In the genomic region with DNA sequence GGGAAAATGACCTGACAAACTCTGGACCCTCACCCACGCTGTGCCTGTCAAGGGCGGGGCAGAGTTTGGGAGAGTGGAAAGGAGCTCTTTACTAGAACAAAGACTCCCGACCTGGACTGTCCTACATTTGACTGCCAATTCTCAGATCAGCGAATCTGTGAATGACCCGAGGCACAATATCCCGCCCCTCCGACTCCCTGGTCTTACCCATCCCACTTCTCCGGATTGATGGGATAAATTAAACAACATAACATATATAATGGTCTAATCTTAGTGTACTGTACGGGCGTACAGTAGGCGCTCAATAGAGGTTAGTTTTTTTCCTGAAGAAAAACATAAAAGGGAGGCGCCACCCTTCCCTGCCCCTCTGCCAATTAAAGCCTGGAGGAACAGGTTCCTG, we compare ENCODE assay signal across 8 mouse cellular contexts. TPM values are rescaled to one million over a fixed set of nuclear protein-coding genes. Genes with fewer than 3 reads are reported as not detected.
DNase-seq lines count a peak whose midpoint lies in the region; TF ChIP-seq lines count a peak whose summit lies in the region.

No protein-coding gene starts in this region.

- no peaks in the 10 kb centered on the region; the same call in 1 of the 2 replicates for H3K36me3 ChIP-seq in heart, embryonic 10.5 days
- peaks cover 0 to 24% of the 10 kb centered on the region in 2 experiments; a peak in 2 of 4 replicates for H3K36me3 ChIP-seq in MEL (ENCODE audit: control insufficient read depth in 1 of 2, insufficient read depth in 2 of 2, low read length in 2 of 2)
- H3K36me3 ChIP-seq in hindbrain, embryonic 10.5 days = 0 out of 2 replicates have a peak, but pooled peaks cover 12% of the 10 kb centered on the region
- H3K36me3 ChIP-seq in midbrain, embryonic 10.5 days = peaks cover 5% of the 10 kb centered on the region; the same call in 1 of the 2 replicates

- peak overlapping the region; percentile 94 for H3K9ac ChIP-seq in MEL (ENCODE audit: control insufficient read depth, low read depth, low read length, poor library complexity, severe bottlenecking)

- H3K27ac ChIP-seq in heart, embryonic 10.5 days = peak overlapping the region; percentile 88
- H3K27ac ChIP-seq in MEL (ENCODE audit: control insufficient read depth, low read depth, low read length) = peak overlapping the region; percentile 83; the same call in 1 of the 2 replicates
- peak overlapping the region; percentile 87 for H3K27ac ChIP-seq in hindbrain, embryonic 10.5 days
- H3K27ac ChIP-seq in midbrain, embryonic 10.5 days (replicated peaks) = peak overlapping the region; percentile 95

- no peak for TF ChIP-seq EP300 in MEL (IDR thresholded peaks at IDR 0.05; ENCODE audit: low read depth in 1 of 2, low read length in 2 of 2)

- DNase-seq in heart, embryonic 10.5 days (ENCODE audit: low spot score) = no peak
- DNase-seq in heart, adult 9 months (ENCODE audit: low spot score in 2 of 2) = no peak
- DNase-seq in MEL (ENCODE audit: low read depth, low spot score) = no peak
- DNase-seq in hindbrain, embryonic 10.5 days (ENCODE audit: low spot score) = no peak
- no peak for DNase-seq in midbrain, embryonic 10.5 days (ENCODE audit: low spot score)
- DNase-seq in adrenal gland, postnatal 4 days (ENCODE audit: low spot score in 2 of 2) = no peak
- DNase-seq in lung, postnatal 14 days = no peak
- no peak for DNase-seq in left cerebral cortex, adult 11 months (ENCODE audit: low spot score)

- TF ChIP-seq RAD21 in MEL (IDR thresholded peaks at IDR 0.05; ENCODE audit: low read depth, low read length) = no peak

- H3K9me3 ChIP-seq in heart, embryonic 10.5 days = no peaks in the 10 kb centered on the region
- no peaks in the 10 kb centered on the region for H3K9me3 ChIP-seq in MEL (replicated peaks; ENCODE audit: insufficient read depth, low read length)
- H3K9me3 ChIP-seq in hindbrain, embryonic 10.5 days = no peaks in the 10 kb centered on the region
- no peaks in the 10 kb centered on the region for H3K9me3 ChIP-seq in midbrain, embryonic 10.5 days (replicated peaks)

- H3K27me3 ChIP-seq in heart, embryonic 10.5 days (ENCODE audit: insufficient read depth, poor library complexity, severe bottlenecking) = 0 out of 2 replicates have a peak, but pooled peaks cover 5% of the 10 kb centered on the region
- H3K27me3 ChIP-seq in MEL (ENCODE audit: control insufficient read depth in 1 of 2, insufficient read depth in 2 of 2, low read length in 2 of 2) = no peaks in the 10 kb centered on the region
- H3K27me3 ChIP-seq in hindbrain, embryonic 10.5 days (ENCODE audit: insufficient read depth, poor library complexity, severe bottlenecking) = 0 out of 2 replicates have a peak, but pooled peaks cover 5% of the 10 kb centered on the region
- H3K27me3 ChIP-seq in midbrain, embryonic 10.5 days (ENCODE audit: low read depth, poor library complexity, severe bottlenecking) = no peaks in the 10 kb centered on the region; the same call in 1 of the 2 replicates

- peak overlapping the region; percentile 71 for H3K4me3 ChIP-seq in heart, embryonic 10.5 days
- H3K4me3 ChIP-seq in MEL (ENCODE audit: control insufficient read depth in 1 of 2, insufficient read depth in 1 of 2, low read depth in 2 of 2, low read length in 2 of 2) = peak overlapping the region; percentile 74 to 76
- peak overlapping the region; percentile 91 for H3K4me3 ChIP-seq in hindbrain, embryonic 10.5 days
- peak overlapping the region; percentile 91 for H3K4me3 ChIP-seq in midbrain, embryonic 10.5 days

- peaks cover 35% of the 10 kb centered on the region for H3K4me1 ChIP-seq in heart, embryonic 10.5 days
- H3K4me1 ChIP-seq in MEL (ENCODE audit: control insufficient read depth in 1 of 2, insufficient read depth in 2 of 2, low read length in 2 of 2) = peaks cover 9 to 28% of the 10 kb centered on the region in 2 experiments
- H3K4me1 ChIP-seq in hindbrain, embryonic 10.5 days (replicated peaks) = peaks cover 47% of the 10 kb centered on the region
- H3K4me1 ChIP-seq in midbrain, embryonic 10.5 days = peaks cover 48% of the 10 kb centered on the region

- peaks cover 38% of the 10 kb centered on the region for H3K79me2 ChIP-seq in MEL (ENCODE audit: control insufficient read depth, insufficient read depth, low read length, poor library complexity)

- no peak for TF ChIP-seq CTCF in MEL (IDR thresholded peaks at IDR 0.05 in 2 of 3, conservative IDR thresholded peaks at IDR 0.05 in 1 of 3; ENCODE audit: control insufficient read depth in 1 of 3, insufficient read depth in 1 of 3, low read depth in 2 of 3, low read length in 3 of 3, poor library complexity in 1 of 3, severe bottlenecking in 1 of 3)

- 17% methylated on average over 12 of the region's 12 CpGs for WGBS in heart, embryonic 10.5 days
- WGBS in hindbrain, embryonic 10.5 days = 17% methylated on average over 12 of the region's 12 CpGs
- 17% methylated on average over 12 of the region's 12 CpGs for WGBS in midbrain, embryonic 10.5 days

- no peak for TF ChIP-seq POLR2A in MEL (IDR thresholded peaks at IDR 0.05; ENCODE audit: control insufficient read depth in 1 of 2, insufficient read depth in 1 of 2, low read depth in 1 of 2, low read length in 2 of 2, poor library complexity in 1 of 2)

TF ChIP-seq in MEL, 35 proteins besides CTCF, POLR2A, EP300 and RAD21:
- TF ChIP-seq E2F4 (IDR thresholded peaks at IDR 0.05; ENCODE audit: borderline replicate concordance, low read depth, low read length) (no peak), ELF1 (IDR thresholded peaks at IDR 0.05; ENCODE audit: low read depth, low read length) (no peak), USF1 (IDR thresholded peaks at IDR 0.05; ENCODE audit: low read depth, low read length) (no peak), NELFE (IDR thresholded peaks at IDR 0.05; ENCODE audit: low read depth, low read length) (no peak), ZNF384 (IDR thresholded peaks at IDR 0.05; ENCODE audit: low read depth, low read length) (peak; percentile 38), SIN3A (IDR thresholded peaks at IDR 0.05; ENCODE audit: low read length) (no peak), HCFC1 (IDR thresholded peaks at IDR 0.05; ENCODE audit: low read depth, low read length) (no peak), ZMIZ1 (IDR thresholded peaks at IDR 0.05; ENCODE audit: low read depth, low read length) (no peak), GABPA (IDR thresholded peaks at IDR 0.05; ENCODE audit: low read depth, low read length) (no peak)

RNA-seq across cellular contexts. Expression of a gene that starts 0.7 kb away (rescaled TPM):
- 6.3 and 6.6 TPM in 2 replicates for polyA plus RNA-seq in heart, embryonic 10.5 days (2016; fragmentation: Nextera tagmentation; extraction: Ambion mirVana)
- 11.2 and 12.3 TPM in 2 replicates for total RNA-seq in MEL (2012; rRNA removed)
- polyA plus RNA-seq in MEL (2012; ENCODE audit: insufficient read depth in 1 of 2, insufficient read length in 2 of 2, low read depth in 1 of 2, low replicate concordance in 2 of 2, missing spikeins in 1 of 2) = 10 to 100 TPM in 1 of 2 experiments, not detected in 1; 25.4 TPM
- polyA plus RNA-seq in hindbrain, embryonic 10.5 days (2016; fragmentation: Nextera tagmentation; extraction: Ambion mirVana) = 9.0 and 9.4 TPM in 2 replicates
- 10.3 and 10.8 TPM in 2 replicates for polyA plus RNA-seq in midbrain, embryonic 10.5 days (2016; fragmentation: Nextera tagmentation; extraction: Ambion mirVana)
- 10 to 100 TPM; 15.0 to 23.0 TPM for total RNA-seq in adrenal gland, postnatal 4 days (2021)

RNA-seq across cellular contexts. Expression of a gene that starts 28.2 kb away (rescaled TPM):
- 324 and 492 TPM in 2 replicates for polyA plus RNA-seq in heart, embryonic 10.5 days (2016; fragmentation: Nextera tagmentation; extraction: Ambion mirVana)
- total RNA-seq in MEL (2012; rRNA removed) = 0.16 and 0.27 TPM in 2 replicates
- polyA plus RNA-seq in MEL (2012; ENCODE audit: insufficient read depth in 1 of 2, insufficient read length in 2 of 2, low read depth in 1 of 2, low replicate concordance in 2 of 2, missing spikeins in 1 of 2) = under 1 TPM in 1 of 2 experiments, not detected in 1; 0.17 TPM
- 576 and 684 TPM in 2 replicates for polyA plus RNA-seq in hindbrain, embryonic 10.5 days (2016; fragmentation: Nextera tagmentation; extraction: Ambion mirVana)
- 619 and 802 TPM in 2 replicates for polyA plus RNA-seq in midbrain, embryonic 10.5 days (2016; fragmentation: Nextera tagmentation; extraction: Ambion mirVana)
- total RNA-seq in adrenal gland, postnatal 4 days (2021) = 10 to 100 TPM; 97.4 to 99.5 TPM

RNA-seq across cellular contexts. Expression of a gene that starts 34.7 kb away (rescaled TPM):
- 3.4 and 3.7 TPM in 2 replicates for polyA plus RNA-seq in heart, embryonic 10.5 days (2016; fragmentation: Nextera tagmentation; extraction: Ambion mirVana)
- total RNA-seq in MEL (2012; rRNA removed) = 0.03 and 0.04 TPM in 2 replicates
- polyA plus RNA-seq in MEL (2012; ENCODE audit: insufficient read depth in 1 of 2, insufficient read length in 2 of 2, low read depth in 1 of 2, low replicate concordance in 2 of 2, missing spikeins in 1 of 2) = under 1 TPM in 1 of 2 experiments, not detected in 1; 0.33 TPM
- 5.2 and 6.5 TPM in 2 replicates for polyA plus RNA-seq in hindbrain, embryonic 10.5 days (2016; fragmentation: Nextera tagmentation; extraction: Ambion mirVana)
- 6.0 and 7.1 TPM in 2 replicates for polyA plus RNA-seq in midbrain, embryonic 10.5 days (2016; fragmentation: Nextera tagmentation; extraction: Ambion mirVana)
- 1 to 10 TPM; 6.0 to 6.1 TPM for total RNA-seq in adrenal gland, postnatal 4 days (2021)

Comparison
In these comparisons a context has a peak if more than half of its experiments do, and no peak if none do; other contexts are left out.
1. RNA of a gene that starts 28.2 kb away (polyA plus RNA-seq): 619 to 802 TPM in midbrain, embryonic 10.5 days, 576 to 684 TPM in hindbrain, embryonic 10.5 days and 324 to 492 TPM in heart, embryonic 10.5 days; 0.17 TPM in MEL; every median in the first group is over 100 times any median in the second.
2. Peak in every context shown above with its lines, with median percentiles within 50 percentile points of each other: H3K27ac ChIP-seq and H3K4me3 ChIP-seq.